Mouse (Mus musculus) liver, adult 2 months (tissue): ENCODE measurements at regions not wholly inside any gene's neighbourhood (a gene's known extent, or its start where the extent isn't known, plus 50 kb on each side); places are given as distances from the start of the nearest gene placed in this dataset.
A peak's percentile ranks its signal among the peaks of the same experiment; 100 is the strongest.

Experiments used
- DNase-seq: peaks from one replicate; pipeline ENCODE4 v3.0.0-alpha.2; 2011; ENCODE audit warnings: low read depth, low spot score; ENCODE audit errors: extremely low read depth
- H3K27ac ChIP-seq: fragments of 200-500 bp; replicated peaks from 2 replicates; pipeline ENCODE4 v1.5.1; 2012; ENCODE audit warnings: low read depth, mild to moderate bottlenecking, control low read depth, inconsistent platforms, low read length; ENCODE audit not compliant: insufficient read depth
- H3K27me3 ChIP-seq: fragments of 200-500 bp; 2 replicates; pipeline ENCODE4 v1.6.1; 2012; ENCODE audit warnings: mild to moderate bottlenecking, moderate library complexity, low read length, inconsistent platforms; ENCODE audit not compliant: control insufficient read depth, insufficient read depth
- H3K36me3 ChIP-seq: fragments of 200-500 bp; 2 replicates; pipeline ENCODE4 v1.6.1; 2012; ENCODE audit warnings: low read length, inconsistent platforms; ENCODE audit not compliant: control insufficient read depth, insufficient read depth
- H3K4me1 ChIP-seq: fragments of 200-500 bp; 2 replicates; pipeline ENCODE4 v1.6.1; 2011; ENCODE audit warnings: low read length; ENCODE audit not compliant: control insufficient read depth, insufficient read depth
- H3K4me3 ChIP-seq: fragments of 200-500 bp; 2 replicates; pipeline ENCODE4 v1.5.1; 2011; ENCODE audit warnings: low read depth, mild to moderate bottlenecking, control low read depth, low read length, moderate library complexity; ENCODE audit not compliant: insufficient read depth
- H3K79me2 ChIP-seq: fragments of 200-500 bp; 2 replicates; pipeline ENCODE4 v1.6.1; 2012; ENCODE audit warnings: inconsistent platforms, mild to moderate bottlenecking, low read length, moderate library complexity; ENCODE audit not compliant: control insufficient read depth, insufficient read depth
- H3K9ac ChIP-seq: fragments of 200-500 bp; 2 replicates; pipeline ENCODE4 v1.6.1; 2012; ENCODE audit warnings: low read depth, mild to moderate bottlenecking, control low read depth, inconsistent platforms, low read length
- CTCF ChIP-seq: fragments of 200-500 bp; IDR thresholded peaks from 2 replicates; pipeline ENCODE4 v1.5.1; 2011; ENCODE audit warnings: low read depth, low read length, control low read depth
- POLR2A ChIP-seq: fragments of 200-500 bp; IDR thresholded peaks from 2 replicates; pipeline ENCODE4 v1.6.1; 2011; ENCODE audit warnings: low read length, control low read depth; ENCODE audit not compliant: insufficient read depth; ENCODE audit errors: extremely low read depth
- WGBS: fragments of 180-500 bp; shearing (Covaris S2); methylation state at CpG from one replicate; pipeline ENCODE4 v1.1.7; 2018; 5-methylcytosine and 5-hydroxymethylcytosine counted together

DNA sequence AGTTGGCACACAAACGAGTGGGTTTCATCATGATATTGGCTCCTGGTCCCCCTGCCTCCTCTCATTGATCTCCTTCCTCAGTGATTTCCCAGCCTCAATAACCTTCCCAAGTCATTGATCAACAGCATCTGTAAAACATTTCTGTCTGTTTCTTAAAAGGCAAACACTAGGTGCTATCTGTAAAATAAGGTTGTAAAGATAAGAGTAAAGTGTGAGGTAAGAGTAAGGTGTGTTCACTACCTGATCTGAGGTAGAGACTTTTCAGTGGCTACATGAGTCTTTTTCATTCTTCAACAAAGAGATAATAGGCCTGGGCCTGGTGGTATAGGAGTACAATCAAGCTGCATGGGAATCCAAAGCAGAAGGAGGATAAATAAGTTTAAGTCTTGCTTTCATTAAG lies 55.7 kb downstream of the Plk2 start:
- 34% methylated on average over 1 of the region's 1 CpGs for WGBS
- no peaks in the 10 kb centered on the region for H3K79me2 ChIP-seq
- no peak for DNase-seq
- no peak overlapping the region for H3K27ac ChIP-seq
- no peaks in the 10 kb centered on the region for H3K27me3 ChIP-seq
- no peaks in the 10 kb centered on the region for H3K36me3 ChIP-seq
- no peak overlapping the region for H3K9ac ChIP-seq
- no peak overlapping the region for H3K4me3 ChIP-seq
- H3K4me1 ChIP-seq, result peaks cover 5% of the 10 kb centered on the region; the same call in 1 of the 2 replicates
- no peak for TF ChIP-seq POLR2A
- no peak for TF ChIP-seq CTCF

DNA sequence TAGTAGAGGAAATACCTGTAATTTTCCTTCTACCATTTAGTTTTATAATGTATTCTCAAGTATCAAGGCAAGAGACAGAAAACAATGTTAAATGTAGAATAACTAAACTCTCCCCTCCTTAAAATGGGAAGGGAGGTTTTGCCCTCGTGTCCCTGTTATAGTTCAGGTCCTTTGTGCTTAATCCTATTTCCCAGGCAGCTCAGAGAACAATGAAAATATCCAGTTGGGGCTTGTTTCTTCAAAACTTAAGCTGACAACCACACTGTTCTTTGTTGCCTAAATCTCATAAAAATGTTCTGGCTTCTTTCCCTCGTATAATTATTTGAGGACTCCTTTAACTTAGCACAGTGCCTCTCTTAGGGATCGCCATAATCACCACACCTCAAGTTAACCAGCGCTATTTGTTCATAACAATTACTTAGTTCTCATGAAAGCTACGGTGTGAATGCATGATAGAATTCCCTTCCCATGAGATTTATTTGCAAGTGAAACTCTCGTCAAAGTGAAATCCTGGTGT lies 57.2 kb downstream of the Plk2 start:
- DNase-seq, result no peak
- Histone ChIP-seq H3K36me3 (no peaks in the 10 kb centered on the region), H3K27me3 (no peaks in the 10 kb centered on the region), H3K4me1 (peaks cover 11% of the 10 kb centered on the region), H3K9ac (no peak overlapping the region), H3K27ac (no peak overlapping the region), H3K79me2 (no peaks in the 10 kb centered on the region), H3K4me3 (no peak overlapping the region)
- no peak for TF ChIP-seq POLR2A
- no peak for TF ChIP-seq CTCF
- WGBS, result 86% methylated on average over 6 of the region's 6 CpGs

DNA sequence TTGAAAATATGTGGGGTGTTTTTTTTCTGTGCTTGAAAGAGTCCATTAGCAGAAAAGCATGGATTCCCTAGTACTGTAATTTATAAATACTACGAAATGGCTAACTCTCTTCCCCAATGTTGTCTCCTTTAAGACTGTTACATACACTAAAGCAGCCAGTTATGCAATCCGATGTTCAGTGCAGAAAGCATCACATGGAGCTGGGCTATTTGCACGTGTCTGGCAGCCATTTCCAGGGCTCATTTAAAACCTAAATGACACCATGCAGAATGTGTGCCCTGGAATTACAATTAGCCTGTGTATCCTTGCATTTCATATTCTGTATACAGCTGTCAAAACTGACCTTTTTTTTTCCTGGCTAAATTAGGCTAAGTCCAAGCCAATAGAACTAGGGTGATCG lies 60.2 kb downstream of the Plk2 start:
- H3K4me3 ChIP-seq, result no peak overlapping the region
- H3K27me3 ChIP-seq, result no peaks in the 10 kb centered on the region
- no peaks in the 10 kb centered on the region for H3K36me3 ChIP-seq
- 34% methylated on average over 4 of the region's 4 CpGs for WGBS
- H3K79me2 ChIP-seq, result no peaks in the 10 kb centered on the region
- peak; percentile 65 for DNase-seq
- TF ChIP-seq CTCF (no peak), POLR2A (no peak)
- H3K4me1 ChIP-seq, result peaks cover 11% of the 10 kb centered on the region
- H3K27ac ChIP-seq, result peak overlapping the region; percentile 81
- H3K9ac ChIP-seq, result no peak overlapping the region

DNA sequence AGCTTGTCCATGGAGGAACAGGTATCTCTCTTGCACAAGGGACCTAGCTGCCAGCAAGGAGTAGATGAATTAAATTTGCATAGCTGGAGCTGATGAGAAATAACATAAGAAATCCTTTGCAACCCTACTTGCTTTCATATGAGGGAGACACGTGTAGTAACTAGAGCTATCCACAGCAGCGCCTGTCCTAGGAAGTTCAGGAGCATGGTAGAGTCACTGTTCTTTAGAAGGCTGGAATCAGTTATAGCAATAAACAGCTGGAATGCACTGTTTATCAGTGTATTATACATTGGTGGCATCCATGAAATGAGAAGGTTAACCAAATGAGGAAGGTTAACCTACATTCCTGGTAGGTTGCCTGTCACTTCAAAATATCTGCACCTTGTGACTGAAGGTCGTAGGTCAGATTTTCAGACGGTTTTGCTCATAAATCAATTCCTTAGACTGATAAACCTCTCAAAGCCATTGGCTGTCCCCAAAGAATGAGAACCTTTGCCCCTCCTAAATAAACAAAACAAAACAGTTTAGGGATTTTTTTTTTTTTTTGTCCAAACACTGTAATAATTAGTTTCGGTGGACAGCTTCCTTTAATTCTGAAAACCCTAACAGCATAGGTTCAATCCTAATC lies 60.8 kb downstream of the Plk2 start:
- no peak for TF ChIP-seq POLR2A
- TF ChIP-seq CTCF, result no peak
- no peaks in the 10 kb centered on the region for H3K27me3 ChIP-seq
- no peaks in the 10 kb centered on the region for H3K36me3 ChIP-seq
- DNase-seq, result peak; percentile 96
- peak overlapping the region; percentile 23; the same call in 1 of the 2 replicates for H3K4me3 ChIP-seq
- no peak overlapping the region for H3K9ac ChIP-seq
- peak overlapping the region; percentile 81 for H3K27ac ChIP-seq
- peaks cover 11% of the 10 kb centered on the region for H3K4me1 ChIP-seq
- WGBS, result 29% methylated on average over 5 of the region's 5 CpGs
- no peaks in the 10 kb centered on the region for H3K79me2 ChIP-seq

DNA sequence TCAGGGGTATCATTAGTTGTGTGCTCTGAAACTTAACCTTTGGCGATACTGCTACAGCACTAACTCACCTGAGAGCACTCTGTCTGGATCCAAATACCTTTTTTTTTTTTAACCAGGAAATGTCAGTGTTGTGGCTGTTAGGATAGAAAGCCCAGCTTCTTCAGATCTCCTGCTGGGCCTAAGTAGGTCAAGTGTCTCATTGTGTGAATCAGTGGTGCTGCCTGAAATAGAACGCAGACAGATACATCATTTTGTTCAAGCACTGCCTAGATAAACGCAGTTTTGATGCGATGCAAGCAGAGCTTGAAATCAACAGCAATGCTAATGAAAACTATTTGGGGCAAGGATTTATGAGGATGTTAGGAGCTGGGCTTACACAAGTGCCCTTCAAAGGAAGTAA lies 63.9 kb downstream of the Plk2 start:
- Histone ChIP-seq H3K4me3 (no peak overlapping the region), H3K27ac (no peak overlapping the region), H3K79me2 (no peaks in the 10 kb centered on the region), H3K4me1 (peaks cover 11% of the 10 kb centered on the region), H3K36me3 (no peaks in the 10 kb centered on the region), H3K27me3 (no peaks in the 10 kb centered on the region), H3K9ac (no peak overlapping the region)
- 84% methylated on average over 4 of the region's 4 CpGs for WGBS
- TF ChIP-seq CTCF (no peak), POLR2A (no peak)
- no peak for DNase-seq

DNA sequence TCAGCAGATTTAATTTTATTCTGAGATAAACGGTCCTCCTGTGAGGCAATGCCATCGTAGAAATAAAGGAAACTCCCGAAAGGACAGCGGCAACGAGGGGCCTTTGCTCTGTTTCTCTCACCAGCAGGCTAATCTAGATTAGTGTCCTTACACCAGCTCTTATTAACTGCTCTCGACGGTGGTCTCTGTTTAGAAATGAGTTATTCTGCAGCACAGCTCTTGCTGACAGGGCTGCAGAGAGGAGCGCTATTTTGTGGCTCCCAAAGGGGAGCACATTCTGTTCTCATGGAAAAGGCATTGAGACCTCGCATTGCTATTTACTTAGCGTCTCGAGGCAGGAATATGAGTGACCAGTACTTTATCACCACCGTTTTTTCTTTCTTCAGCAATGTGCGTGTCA lies 66.7 kb downstream of the Plk2 start:
- Histone ChIP-seq H3K36me3 (no peaks in the 10 kb centered on the region), H3K27me3 (no peaks in the 10 kb centered on the region), H3K4me1 (peaks cover under 1% of the 10 kb centered on the region; the same call in 1 of the 2 replicates), H3K79me2 (no peaks in the 10 kb centered on the region), H3K4me3 (no peak overlapping the region), H3K9ac (no peak overlapping the region), H3K27ac (no peak overlapping the region)
- no peak for DNase-seq
- no peak for TF ChIP-seq CTCF
- no peak for TF ChIP-seq POLR2A
- WGBS, result 78% methylated on average over 13 of the region's 13 CpGs
